In the genomic region with DNA sequence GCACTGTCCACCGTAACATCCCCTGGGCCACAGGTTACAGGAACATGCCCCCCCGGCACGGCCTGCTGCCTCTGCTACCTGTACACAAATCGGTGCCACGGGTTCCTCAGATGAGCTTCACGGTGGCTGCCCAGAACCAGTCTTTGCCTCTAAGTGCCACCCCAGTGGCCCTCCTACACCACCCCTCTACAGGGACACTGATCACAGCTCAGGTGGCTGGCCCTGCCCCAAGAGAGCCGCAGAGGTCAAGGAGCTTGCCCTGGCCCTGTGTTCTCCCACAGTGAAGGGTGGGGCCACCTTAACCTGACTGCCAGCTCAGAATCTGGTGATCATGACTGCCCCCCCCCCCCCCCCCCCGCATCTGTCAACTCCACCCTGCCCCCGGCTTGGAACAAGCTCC, we compare ENCODE assay signal across 8 mouse cellular contexts. TPM values are rescaled to one million over a fixed set of nuclear protein-coding genes. Genes with fewer than 3 reads are reported as not detected.
DNase-seq lines count a peak whose midpoint lies in the region; ATAC-seq and TF ChIP-seq lines count a peak whose summit lies in the region.

A gene (plus strand): TSS at position 378 of the 400 bp plus-strand sequence.

- ATAC-seq in erythroblast, adult 5-6 weeks (replicated peaks; ENCODE audit: low FRiP score, poor library complexity, severe bottlenecking): no peak
- ATAC-seq in heart, embryonic 11.5 days (replicated peaks; ENCODE audit: insufficient number of reproducible peaks, low FRiP score, low TSS enrichment): no peak
- ATAC-seq in kidney, embryonic 16.5 days (ENCODE audit: low FRiP score, low TSS enrichment): no peak

- H3K4me2 ChIP-seq in heart, embryonic 11.5 days: peak within 1 kb of the TSS; percentile 91
- H3K4me2 ChIP-seq in kidney, embryonic 16.5 days (replicated peaks; ENCODE audit: low read depth, low read length): peak within 1 kb of the TSS; percentile 70

- no peaks in the 10 kb centered on the region for H3K27me3 ChIP-seq in erythroblast, embryonic 14.5 days (ENCODE audit: control insufficient read depth)
- H3K27me3 ChIP-seq in embryonic facial prominence, embryonic 10.5 days (replicated peaks; ENCODE audit: low read depth, poor library complexity, severe bottlenecking): no peaks in the 10 kb centered on the region
- no peaks in the 10 kb centered on the region for H3K27me3 ChIP-seq in heart, embryonic 11.5 days (ENCODE audit: control insufficient read depth, insufficient read depth, low read length)
- no peaks in the 10 kb centered on the region for H3K27me3 ChIP-seq in kidney, embryonic 16.5 days (ENCODE audit: insufficient read depth, low read length)
- H3K27me3 ChIP-seq in small intestine, adult 2 months (ENCODE audit: control insufficient read depth, insufficient read depth, low read length): no peaks in the 10 kb centered on the region

- no peak for TF ChIP-seq CTCF in lung, adult 2 months (IDR thresholded peaks at IDR 0.05; ENCODE audit: insufficient read depth, low read length)
- no peak for TF ChIP-seq CTCF in small intestine, adult 2 months (IDR thresholded peaks at IDR 0.05; ENCODE audit: extremely low read depth, insufficient read length, insufficient replicate concordance, low read depth, low read length)

- H3K36me3 ChIP-seq in erythroblast, embryonic 14.5 days (ENCODE audit: control insufficient read depth): peaks cover 56% of the 10 kb centered on the region
- H3K36me3 ChIP-seq in embryonic facial prominence, embryonic 10.5 days (replicated peaks): peaks cover 56% of the 10 kb centered on the region
- H3K36me3 ChIP-seq in heart, embryonic 11.5 days (ENCODE audit: control insufficient read depth, insufficient read depth, low read length): peaks cover 25% of the 10 kb centered on the region
- peaks cover 32% of the 10 kb centered on the region for H3K36me3 ChIP-seq in kidney, embryonic 16.5 days (ENCODE audit: insufficient read depth, low read length)
- H3K36me3 ChIP-seq in small intestine, adult 2 months (ENCODE audit: control insufficient read depth, insufficient read depth, low read length): peaks cover 26% of the 10 kb centered on the region

- H3K4me1 ChIP-seq in erythroblast, embryonic 14.5 days (ENCODE audit: control insufficient read depth): peaks cover 67% of the 10 kb centered on the region
- H3K4me1 ChIP-seq in embryonic facial prominence, embryonic 10.5 days: peaks cover 55% of the 10 kb centered on the region
- peaks cover 36% of the 10 kb centered on the region for H3K4me1 ChIP-seq in heart, embryonic 11.5 days (ENCODE audit: control insufficient read depth, insufficient read depth, low read length)
- H3K4me1 ChIP-seq in kidney, embryonic 16.5 days (ENCODE audit: insufficient read depth, low read length): peaks cover 41% of the 10 kb centered on the region
- peaks cover 8% of the 10 kb centered on the region for H3K4me1 ChIP-seq in lung, adult 2 months (ENCODE audit: control insufficient read depth, insufficient read depth, low read length)
- H3K4me1 ChIP-seq in small intestine, adult 2 months (ENCODE audit: control insufficient read depth, insufficient read depth, insufficient read length, low read length): peaks cover 18% of the 10 kb centered on the region

- no peak for TF ChIP-seq POLR2A in lung, adult 2 months (IDR thresholded peaks at IDR 0.05; ENCODE audit: borderline replicate concordance, extremely low read depth, low read depth, low read length)
- TF ChIP-seq POLR2A in small intestine, adult 2 months (IDR thresholded peaks at IDR 0.05; ENCODE audit: low read depth, low read length): no peak

- 93% methylated on average over 8 of the region's 9 CpGs for WGBS in embryonic facial prominence, embryonic 10.5 days
- WGBS in heart, embryonic 11.5 days (ENCODE audit: insufficient replicate concordance): 82% methylated on average over 8 of the region's 9 CpGs
- WGBS in kidney, embryonic 16.5 days: 61% methylated on average over 8 of the region's 9 CpGs
- WGBS in lung, adult 2 months: 63% methylated on average over 9 of the region's 9 CpGs
- WGBS in small intestine, adult 2 months: 84% methylated on average over 9 of the region's 9 CpGs

- H3K27ac ChIP-seq in embryonic facial prominence, embryonic 10.5 days (replicated peaks): peak within 1 kb of the TSS; percentile 86
- peak within 1 kb of the TSS; percentile 94 for H3K27ac ChIP-seq in heart, embryonic 11.5 days (ENCODE audit: low read depth, low read length)
- H3K27ac ChIP-seq in kidney, embryonic 16.5 days (ENCODE audit: low read length): peak within 1 kb of the TSS; percentile 97; the same call in 1 of the 2 replicates
- H3K27ac ChIP-seq in small intestine, adult 2 months (ENCODE audit: insufficient read depth, low read depth, low read length): no peak within 1 kb of the TSS

- peak within 1 kb of the TSS; percentile 85 for H3K9ac ChIP-seq in heart, embryonic 11.5 days (ENCODE audit: low read depth, low read length)
- peak within 1 kb of the TSS; percentile 82 for H3K9ac ChIP-seq in kidney, embryonic 16.5 days (replicated peaks; ENCODE audit: low read length)

- peak within 1 kb of the TSS; percentile 94 for H3K4me3 ChIP-seq in erythroblast, embryonic 14.5 days (replicated peaks)
- H3K4me3 ChIP-seq in embryonic facial prominence, embryonic 10.5 days: peak within 1 kb of the TSS; percentile 74
- peak within 1 kb of the TSS; percentile 93 for H3K4me3 ChIP-seq in heart, embryonic 11.5 days (ENCODE audit: low read depth, low read length)
- H3K4me3 ChIP-seq in kidney, embryonic 16.5 days (ENCODE audit: low read length): peak within 1 kb of the TSS; percentile 91
- no peak within 1 kb of the TSS for H3K4me3 ChIP-seq in lung, adult 2 months (replicated peaks; ENCODE audit: extremely low read depth, low read depth, low read length)
- peak within 1 kb of the TSS; percentile 18 for H3K4me3 ChIP-seq in small intestine, adult 2 months (ENCODE audit: low read depth, low read length)

- no peak for DNase-seq in embryonic facial prominence, embryonic 10.5 days (ENCODE audit: low spot score)
- peak; percentile 63 for DNase-seq in lung, adult 2 months
- DNase-seq in spleen, postnatal 36 days (ENCODE audit: low spot score in 2 of 2): no peak

- H3K9me3 ChIP-seq in erythroblast, embryonic 14.5 days (ENCODE audit: control insufficient read depth, low read length): no peaks in the 10 kb centered on the region
- H3K9me3 ChIP-seq in embryonic facial prominence, embryonic 10.5 days: no peaks in the 10 kb centered on the region
- H3K9me3 ChIP-seq in heart, embryonic 11.5 days (replicated peaks; ENCODE audit: control insufficient read depth, low read length): no peaks in the 10 kb centered on the region
- H3K9me3 ChIP-seq in kidney, embryonic 16.5 days (ENCODE audit: low read length): no peaks in the 10 kb centered on the region

RNA-seq across cellular contexts. Expression of the gene that starts here (rescaled TPM):
- polyA plus RNA-seq in erythroblast, embryonic 14.5 days (2012): 13.0 and 13.9 TPM in 2 replicates
- total RNA-seq in erythroblast, adult 5-6 weeks (2015; ENCODE audit: low replicate concordance): 8.6 and 16.7 TPM in 2 replicates
- 15.1 and 24.5 TPM in 2 replicates for total RNA-seq in erythroblast, adult 5-6 weeks (2017; ENCODE audit: low replicate concordance)
- 148 and 156 TPM in 2 replicates for polyA plus RNA-seq in embryonic facial prominence, embryonic 10.5 days (2016; fragmentation: Nextera tagmentation; extraction: Ambion mirVana)
- polyA plus RNA-seq in heart, embryonic 11.5 days (2014; fragmentation: Nextera tagmentation; extraction: Ambion mirVana): 142 and 154 TPM in 2 replicates
- 162 and 172 TPM in 2 replicates for polyA plus RNA-seq in kidney, embryonic 16.5 days (2015; fragmentation: Nextera tagmentation; extraction: Ambion mirVana)
- 48.2 and 55.7 TPM in 2 replicates for polyA plus RNA-seq in lung, adult 2 months (2012; rRNA removed)
- polyA plus RNA-seq in small intestine, adult 2 months (2012; rRNA removed): 38.9 and 52.7 TPM in 2 replicates
